Mouse (Mus musculus): Measurements from ENCODE around the gene Prkn. TPM values are rescaled to one million over a fixed set of nuclear protein-coding genes. Genes with fewer than 3 reads are reported as not detected.
A peak's percentile ranks its signal among the peaks of the same experiment; 100 is the strongest.

Prkn gene
- polyA plus RNA-seq, 1 experiment from 2014 or later: 1.00 TPM

DNA sequence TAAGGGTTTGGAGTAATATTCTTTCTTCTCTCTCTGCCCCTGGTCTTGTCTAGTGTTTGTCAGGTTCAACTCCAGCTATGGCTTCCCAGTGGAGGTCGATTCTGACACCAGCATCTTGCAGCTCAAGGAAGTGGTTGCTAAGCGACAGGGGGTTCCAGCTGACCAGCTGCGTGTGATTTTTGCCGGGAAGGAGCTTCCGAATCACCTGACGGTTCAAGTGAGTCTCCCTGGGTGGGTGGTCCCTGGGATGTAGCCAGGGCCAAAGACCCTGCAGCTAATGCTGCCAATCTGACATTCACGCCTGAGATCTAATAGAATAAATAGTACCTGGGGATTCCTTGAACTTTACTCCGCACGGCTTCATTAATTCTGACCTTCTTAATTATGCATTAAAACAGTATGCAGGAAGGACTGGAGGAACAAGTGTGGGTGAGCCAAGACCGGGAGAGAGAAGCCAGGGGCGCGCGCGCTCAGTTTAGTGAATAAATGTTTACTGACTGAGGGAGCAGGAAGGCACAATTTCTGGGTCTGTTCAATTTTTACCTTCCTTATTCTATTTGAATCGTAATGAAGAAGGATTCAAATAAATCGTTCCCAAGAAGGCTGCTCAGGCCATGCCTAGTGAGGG lies 227.0 kb downstream of the Prkn start:
- no peak overlapping the region for H3K9ac ChIP-seq (replicated peaks)
- H3K27ac ChIP-seq (ENCODE audit: low read depth): no peak overlapping the region
- no peak overlapping the region for H3K4me3 ChIP-seq (ENCODE audit: low read depth, low read length)
- 0 out of 2 replicates have a peak, but pooled peaks cover 2% of the 10 kb centered on the region for H3K27me3 ChIP-seq (ENCODE audit: insufficient read depth, low read length)
- TF ChIP-seq CTCF (IDR thresholded peaks at IDR 0.05; ENCODE audit: low read depth) (no peak), EP300 (IDR thresholded peaks at IDR 0.05; ENCODE audit: low read depth) (no peak)
- 30% methylated on average over 16 of the region's 16 CpGs for WGBS (ENCODE audit: insufficient replicate concordance)
- H3K4me2 ChIP-seq (ENCODE audit: low read depth, low read length): no peak overlapping the region
- no peaks in the 10 kb centered on the region for H3K36me3 ChIP-seq (replicated peaks; ENCODE audit: insufficient read depth, low read length)
- H3K9me3 ChIP-seq (ENCODE audit: low read length): no peaks in the 10 kb centered on the region
- H3K4me1 ChIP-seq (ENCODE audit: insufficient read depth): no peaks in the 10 kb centered on the region
- ATAC-seq (no peak), DNase-seq (no peak)

- TF ChIP-seq CTCF (IDR thresholded peaks at IDR 0.05; ENCODE audit: low read depth) (peak; percentile 51), EP300 (IDR thresholded peaks at IDR 0.05; ENCODE audit: low read depth) (no peak)
- H3K4me1 ChIP-seq (ENCODE audit: insufficient read depth): no peaks in the 10 kb centered on the region
- H3K27ac ChIP-seq (ENCODE audit: low read depth): no peak overlapping the region
- H3K36me3 ChIP-seq (replicated peaks; ENCODE audit: insufficient read depth, low read length): no peaks in the 10 kb centered on the region
- H3K27me3 ChIP-seq (ENCODE audit: insufficient read depth, low read length): 0 out of 2 replicates have a peak, but pooled peaks cover 2% of the 10 kb centered on the region
- no peak overlapping the region for H3K9ac ChIP-seq (replicated peaks)
- no peaks in the 10 kb centered on the region for H3K9me3 ChIP-seq (ENCODE audit: low read length)
- 22% methylated on average over 13 of the region's 14 CpGs for WGBS (ENCODE audit: insufficient replicate concordance)
- no peak overlapping the region for H3K4me2 ChIP-seq (ENCODE audit: low read depth, low read length)
- DNase-seq: peak; percentile 18
- ATAC-seq: no peak
- no peak overlapping the region for H3K4me3 ChIP-seq (ENCODE audit: low read depth, low read length)
These were observed 227.7 kb downstream of the Prkn start for GRCm38 (mm10) chr17:11067704-11068475.

DNA sequence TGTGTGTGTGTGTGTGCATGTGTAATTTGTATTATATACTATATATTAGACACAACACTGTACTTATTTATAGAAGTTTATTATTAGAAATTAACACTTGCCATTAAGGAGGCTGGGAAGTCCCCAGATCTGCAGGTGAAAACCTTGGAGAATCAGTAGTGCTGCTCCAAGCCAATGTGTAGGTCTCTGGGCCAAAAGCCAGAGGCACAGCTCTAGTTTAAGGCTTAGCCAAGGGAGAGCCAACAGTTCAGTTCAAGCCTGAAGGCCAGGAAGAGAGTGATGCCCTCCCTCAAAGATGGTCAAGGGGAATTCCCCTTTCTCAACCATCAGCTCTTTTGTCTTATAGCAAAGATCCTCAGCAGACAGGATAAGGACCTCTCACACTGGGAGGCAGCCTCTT lies 230.8 kb downstream of the Prkn start:
- TF ChIP-seq EP300 (IDR thresholded peaks at IDR 0.05; ENCODE audit: low read depth): no peak
- TF ChIP-seq CTCF (IDR thresholded peaks at IDR 0.05; ENCODE audit: low read depth): no peak
- no peak overlapping the region for H3K27ac ChIP-seq (ENCODE audit: low read depth)
- no peaks in the 10 kb centered on the region for H3K36me3 ChIP-seq (replicated peaks; ENCODE audit: insufficient read depth, low read length)
- no peaks in the 10 kb centered on the region for H3K9me3 ChIP-seq (ENCODE audit: low read length)
- H3K27me3 ChIP-seq (ENCODE audit: insufficient read depth, low read length): 0 out of 2 replicates have a peak, but pooled peaks cover 2% of the 10 kb centered on the region
- no peak for ATAC-seq
- no peaks in the 10 kb centered on the region for H3K4me1 ChIP-seq (ENCODE audit: insufficient read depth)
- H3K4me2 ChIP-seq (ENCODE audit: low read depth, low read length): no peak overlapping the region
- H3K9ac ChIP-seq (replicated peaks): no peak overlapping the region
- DNase-seq: no peak
- no peak overlapping the region for H3K4me3 ChIP-seq (ENCODE audit: low read depth, low read length)

GRCm38 (mm10) chr17:11076319-11076903 lies 236.2 kb downstream of the Prkn start:
- no peak for TF ChIP-seq EP300 (IDR thresholded peaks at IDR 0.05; ENCODE audit: low read depth)
- TF ChIP-seq CTCF (IDR thresholded peaks at IDR 0.05; ENCODE audit: low read depth): no peak
- no peak overlapping the region for H3K27ac ChIP-seq (ENCODE audit: low read depth)
- DNase-seq (no peak), ATAC-seq (no peak)
- H3K4me2 ChIP-seq (ENCODE audit: low read depth, low read length): no peak overlapping the region
- no peaks in the 10 kb centered on the region for H3K27me3 ChIP-seq (ENCODE audit: insufficient read depth, low read length)
- no peaks in the 10 kb centered on the region for H3K36me3 ChIP-seq (replicated peaks; ENCODE audit: insufficient read depth, low read length)
- no peak overlapping the region for H3K4me3 ChIP-seq (ENCODE audit: low read depth, low read length)
- H3K9me3 ChIP-seq (ENCODE audit: low read length): no peaks in the 10 kb centered on the region
- H3K4me1 ChIP-seq (ENCODE audit: insufficient read depth): no peaks in the 10 kb centered on the region
- H3K9ac ChIP-seq (replicated peaks): no peak overlapping the region
- 65% methylated on average over 6 of the region's 6 CpGs for WGBS (ENCODE audit: insufficient replicate concordance)

- H3K36me3 ChIP-seq (replicated peaks; ENCODE audit: insufficient read depth, low read length): no peaks in the 10 kb centered on the region
- H3K9me3 ChIP-seq (ENCODE audit: low read length): no peaks in the 10 kb centered on the region
- H3K4me2 ChIP-seq (ENCODE audit: low read depth, low read length): no peak overlapping the region
- no peaks in the 10 kb centered on the region for H3K27me3 ChIP-seq (ENCODE audit: insufficient read depth, low read length)
- TF ChIP-seq EP300 (IDR thresholded peaks at IDR 0.05; ENCODE audit: low read depth) (no peak), CTCF (IDR thresholded peaks at IDR 0.05; ENCODE audit: low read depth) (no peak)
- ATAC-seq (no peak), DNase-seq (no peak)
- no peak overlapping the region for H3K9ac ChIP-seq (replicated peaks)
- no peak overlapping the region for H3K27ac ChIP-seq (ENCODE audit: low read depth)
- no peak overlapping the region for H3K4me3 ChIP-seq (ENCODE audit: low read depth, low read length)
- no peaks in the 10 kb centered on the region for H3K4me1 ChIP-seq (ENCODE audit: insufficient read depth)
- WGBS (ENCODE audit: insufficient replicate concordance): 65% methylated on average over 1 of the region's 1 CpGs
These were observed 246.3 kb downstream of the Prkn start for GRCm38 (mm10) chr17:11086492-11086891.

GRCm38 (mm10) chr17:11087088-11087487 lies 246.9 kb downstream of the Prkn start:
- TF ChIP-seq CTCF (IDR thresholded peaks at IDR 0.05; ENCODE audit: low read depth): no peak
- TF ChIP-seq EP300 (IDR thresholded peaks at IDR 0.05; ENCODE audit: low read depth): no peak
- WGBS (ENCODE audit: insufficient replicate concordance): 79% methylated on average over 5 of the region's 5 CpGs
- ATAC-seq: no peak

More at GRCm38 (mm10) chr17:11087088-11087487, 246.9 kb downstream of the Prkn start:
- Histone ChIP-seq H3K4me1 (ENCODE audit: insufficient read depth) (no peaks in the 10 kb centered on the region), H3K4me2 (ENCODE audit: low read depth, low read length) (no peak overlapping the region), H3K27ac (ENCODE audit: low read depth) (no peak overlapping the region), H3K27me3 (ENCODE audit: insufficient read depth, low read length) (no peaks in the 10 kb centered on the region), H3K36me3 (replicated peaks; ENCODE audit: insufficient read depth, low read length) (no peaks in the 10 kb centered on the region), H3K9me3 (ENCODE audit: low read length) (no peaks in the 10 kb centered on the region), H3K4me3 (ENCODE audit: low read depth, low read length) (no peak overlapping the region), H3K9ac (replicated peaks) (no peak overlapping the region)
- no peak for DNase-seq
